Mouse (Mus musculus): Measurements from ENCODE around the gene St6galnac6.

- TF ChIP-seq CTCF (IDR thresholded peaks at IDR 0.05; ENCODE audit: insufficient read depth, low read depth, low read length) (no peak), POLR2A (IDR thresholded peaks at IDR 0.05; ENCODE audit: insufficient read depth, low read depth, low read length) (no peak)
These were observed 8.8 kb downstream of the St6galnac6 start for GRCm38 (mm10) chr2:32608141-32608777.
